Mouse (Mus musculus): ENCODE results near the gene BC107364.
"Not testable (repeated sequence)": the region's sequence is repeated elsewhere in the genome, so short reads cannot be mapped to it uniquely, and the experiment has no call there.

BC107364 gene

GRCm38 (mm10) chr3:96416595-96416994, 35.5 kb downstream of the BC107364 start:
- Histone ChIP-seq H3K4me1 (replicated peaks; ENCODE audit: low read depth, low read length) (peaks cover 68% of the 10 kb centered on the region), H3K4me3 (replicated peaks; ENCODE audit: low read length) (no peak overlapping the region), H3K36me3 (ENCODE audit: insufficient read depth, low read length) (peaks cover 8% of the 10 kb centered on the region), H3K27me3 (ENCODE audit: insufficient read depth, low read length) (no peaks in the 10 kb centered on the region), H3K9me3 (ENCODE audit: low read length) (no peaks in the 10 kb centered on the region)
- TF ChIP-seq NANOG (IDR thresholded peaks at IDR 0.05; ENCODE audit: borderline replicate concordance, low read length) (no peak), POU5F1 (IDR thresholded peaks at IDR 0.05; ENCODE audit: borderline replicate concordance, low read length) (no peak), CTCF (conservative IDR thresholded peaks at IDR 0.05; ENCODE audit: low read length) (no peak)

- H3K4me1 ChIP-seq (replicated peaks; ENCODE audit: low read depth, low read length) = peaks cover 73% of the 10 kb centered on the region
- H3K4me3 ChIP-seq (replicated peaks; ENCODE audit: low read length) = no peak overlapping the region
- TF ChIP-seq NANOG (IDR thresholded peaks at IDR 0.05; ENCODE audit: borderline replicate concordance, low read length) (no peak), CTCF (conservative IDR thresholded peaks at IDR 0.05; ENCODE audit: low read length) (no peak), POU5F1 (IDR thresholded peaks at IDR 0.05; ENCODE audit: borderline replicate concordance, low read length) (no peak)
- peaks cover 8% of the 10 kb centered on the region for H3K36me3 ChIP-seq (ENCODE audit: insufficient read depth, low read length)
- no peaks in the 10 kb centered on the region for H3K27me3 ChIP-seq (ENCODE audit: insufficient read depth, low read length)
- no peaks in the 10 kb centered on the region for H3K9me3 ChIP-seq (ENCODE audit: low read length)
Measured at GRCm38 (mm10) chr3:96416056-96416455, 36.0 kb downstream of the BC107364 start.

DNA sequence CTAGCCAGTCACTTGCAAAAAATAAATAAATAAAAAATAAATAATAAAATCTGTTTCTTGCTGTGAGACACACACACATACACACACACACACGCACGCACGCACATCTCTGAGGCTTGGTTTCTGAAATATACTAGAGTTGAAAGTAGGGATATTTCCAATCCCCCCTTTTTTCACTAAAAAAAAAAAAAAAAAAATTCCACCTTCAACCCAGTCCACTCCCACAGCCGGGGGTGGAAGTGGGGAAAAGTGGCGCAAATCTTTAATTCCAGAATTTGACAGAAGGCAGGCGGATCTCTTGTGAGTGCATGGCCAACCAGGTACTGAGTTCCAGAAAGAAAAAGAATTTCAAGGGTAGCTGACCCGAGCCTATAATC, 37.2 kb downstream of the BC107364 start:
- peak overlapping the region; percentile 89 for H3K4me3 ChIP-seq (replicated peaks; ENCODE audit: low read length)
- peaks cover 8% of the 10 kb centered on the region for H3K36me3 ChIP-seq (ENCODE audit: insufficient read depth, low read length)
- H3K27me3 ChIP-seq (ENCODE audit: insufficient read depth, low read length) = no peaks in the 10 kb centered on the region
- TF ChIP-seq NANOG (IDR thresholded peaks at IDR 0.05; ENCODE audit: borderline replicate concordance, low read length) (no peak), POU5F1 (IDR thresholded peaks at IDR 0.05; ENCODE audit: borderline replicate concordance, low read length) (no peak), CTCF (conservative IDR thresholded peaks at IDR 0.05; ENCODE audit: low read length) (no peak)
- no peaks in the 10 kb centered on the region for H3K9me3 ChIP-seq (ENCODE audit: low read length)
- H3K4me1 ChIP-seq (replicated peaks; ENCODE audit: low read depth, low read length) = peaks cover 73% of the 10 kb centered on the region

DNA sequence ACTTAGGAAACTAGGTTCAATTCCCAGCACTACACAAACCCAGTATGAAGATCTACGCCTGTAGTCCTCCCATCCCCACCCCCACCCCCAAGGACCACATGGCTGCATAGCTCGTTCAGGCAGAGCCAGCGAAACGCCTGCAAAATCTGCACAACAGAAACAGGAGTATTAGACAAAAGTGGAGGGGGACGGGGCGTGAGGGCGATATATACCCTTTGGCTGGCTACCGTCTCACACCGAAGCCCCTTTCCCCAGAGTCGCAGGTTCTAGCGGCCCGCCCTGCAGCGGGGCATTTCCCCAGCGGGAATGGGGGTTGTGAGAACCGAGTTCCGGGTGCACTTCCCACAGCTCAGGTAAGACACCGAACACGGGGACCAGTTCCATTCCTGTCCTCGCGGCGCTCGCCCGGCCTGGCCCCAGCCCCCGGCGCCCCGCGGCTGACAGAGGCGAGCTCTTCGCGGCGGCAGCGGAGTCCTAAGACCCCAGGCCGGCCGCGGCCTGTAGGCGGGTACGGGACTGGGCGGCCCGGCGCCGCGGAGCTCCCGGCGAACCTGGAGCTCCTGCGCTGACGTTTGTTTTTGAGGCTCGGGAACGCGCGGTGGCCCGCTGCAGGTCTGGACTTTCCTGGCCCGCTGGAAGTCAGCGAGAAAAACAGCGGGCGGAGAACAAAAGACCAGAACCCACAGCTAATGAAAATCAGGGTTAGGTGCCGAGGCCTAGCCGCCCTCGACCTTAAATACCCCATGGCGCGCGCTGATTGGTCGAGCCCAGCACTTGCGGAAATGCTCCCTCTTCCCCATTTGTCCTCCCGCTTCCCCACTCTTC, 37.8 kb downstream of the BC107364 start:
- H3K36me3 ChIP-seq (ENCODE audit: insufficient read depth, low read length) = peaks cover 8% of the 10 kb centered on the region
- no peak for TF ChIP-seq CTCF (conservative IDR thresholded peaks at IDR 0.05; ENCODE audit: low read length)
- TF ChIP-seq NANOG (IDR thresholded peaks at IDR 0.05; ENCODE audit: borderline replicate concordance, low read length) = no peak
- no peak for TF ChIP-seq POU5F1 (IDR thresholded peaks at IDR 0.05; ENCODE audit: borderline replicate concordance, low read length)
- 0 out of 2 replicates have a peak, but pooled peaks cover 1% of the 10 kb centered on the region for H3K27me3 ChIP-seq (ENCODE audit: insufficient read depth, low read length)
- peaks cover 73% of the 10 kb centered on the region for H3K4me1 ChIP-seq (replicated peaks; ENCODE audit: low read depth, low read length)
- H3K4me3 ChIP-seq (replicated peaks; ENCODE audit: low read length) = peak overlapping the region; percentile 89
- no peaks in the 10 kb centered on the region for H3K9me3 ChIP-seq (ENCODE audit: low read length)

DNA sequence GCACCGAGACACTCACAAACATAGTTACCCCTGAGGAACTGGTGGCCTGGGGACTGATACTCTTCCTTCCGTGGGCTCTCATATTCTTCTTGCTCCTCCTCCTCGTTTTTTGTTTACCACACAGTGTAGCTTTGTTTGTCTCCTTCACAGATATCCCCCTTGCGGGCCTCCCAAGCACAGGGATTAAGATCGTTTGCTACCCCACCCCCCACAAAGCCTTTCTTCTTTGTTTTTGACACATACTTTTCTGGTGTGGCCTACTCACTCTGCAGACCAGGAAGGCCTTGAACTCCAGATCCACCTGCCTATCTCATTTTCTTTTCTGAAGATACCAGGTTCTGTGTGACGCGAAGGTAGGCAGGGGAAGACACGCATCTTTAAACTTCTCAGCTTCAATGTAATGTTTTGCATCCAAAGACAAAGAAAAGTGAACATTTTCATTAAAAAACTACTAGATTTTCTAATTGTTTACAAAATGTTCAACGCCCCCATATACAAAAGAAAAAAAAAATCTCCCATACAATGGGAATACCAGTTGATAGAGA, 38.5 kb downstream of the BC107364 start:
- 0 out of 2 replicates have a peak, but pooled peaks cover 6% of the 10 kb centered on the region for H3K27me3 ChIP-seq (ENCODE audit: insufficient read depth, low read length)
- H3K4me3 ChIP-seq (replicated peaks; ENCODE audit: low read length) = peak overlapping the region; percentile 89
- TF ChIP-seq POU5F1 (IDR thresholded peaks at IDR 0.05; ENCODE audit: borderline replicate concordance, low read length) (no peak), NANOG (IDR thresholded peaks at IDR 0.05; ENCODE audit: borderline replicate concordance, low read length) (no peak), CTCF (conservative IDR thresholded peaks at IDR 0.05; ENCODE audit: low read length) (no peak)
- H3K9me3 ChIP-seq (ENCODE audit: low read length) = no peaks in the 10 kb centered on the region
- peaks cover 8% of the 10 kb centered on the region for H3K36me3 ChIP-seq (ENCODE audit: insufficient read depth, low read length)
- peaks cover 75% of the 10 kb centered on the region for H3K4me1 ChIP-seq (replicated peaks; ENCODE audit: low read depth, low read length)

DNA sequence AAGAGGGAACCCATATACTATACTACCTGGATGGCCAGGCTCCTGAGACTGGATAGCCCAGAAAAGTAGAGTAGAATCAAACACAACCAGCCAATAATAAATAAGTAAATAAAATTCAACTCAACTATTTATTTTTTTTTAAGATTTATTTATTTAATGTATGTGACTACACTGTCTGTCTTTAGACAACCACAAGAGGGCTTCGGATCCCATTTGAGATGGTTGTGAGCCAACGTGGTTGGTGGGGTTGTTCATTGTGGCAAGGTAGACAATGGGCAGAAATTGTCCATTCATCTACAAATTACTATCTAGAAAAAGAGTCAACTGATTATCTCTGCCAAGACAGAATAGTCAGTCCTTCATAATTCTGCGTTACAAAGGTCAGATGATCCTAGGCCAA, 40.3 kb downstream of the BC107364 start:
- Histone ChIP-seq H3K4me3 (replicated peaks; ENCODE audit: low read length) (no peak overlapping the region), H3K4me1 (replicated peaks; ENCODE audit: low read depth, low read length) (peaks cover 65% of the 10 kb centered on the region), H3K27me3 (ENCODE audit: insufficient read depth, low read length) (peaks cover 13% of the 10 kb centered on the region), H3K9me3 (ENCODE audit: low read length) (no peaks in the 10 kb centered on the region; the same call in 1 of the 2 replicates), H3K36me3 (ENCODE audit: insufficient read depth, low read length) (peaks cover 8% of the 10 kb centered on the region)
- TF ChIP-seq NANOG (IDR thresholded peaks at IDR 0.05; ENCODE audit: borderline replicate concordance, low read length) = no peak
- no peak; the same call in 1 of the 2 replicates for TF ChIP-seq CTCF (conservative IDR thresholded peaks at IDR 0.05; ENCODE audit: low read length)
- TF ChIP-seq POU5F1 (IDR thresholded peaks at IDR 0.05; ENCODE audit: borderline replicate concordance, low read length) = no peak

DNA sequence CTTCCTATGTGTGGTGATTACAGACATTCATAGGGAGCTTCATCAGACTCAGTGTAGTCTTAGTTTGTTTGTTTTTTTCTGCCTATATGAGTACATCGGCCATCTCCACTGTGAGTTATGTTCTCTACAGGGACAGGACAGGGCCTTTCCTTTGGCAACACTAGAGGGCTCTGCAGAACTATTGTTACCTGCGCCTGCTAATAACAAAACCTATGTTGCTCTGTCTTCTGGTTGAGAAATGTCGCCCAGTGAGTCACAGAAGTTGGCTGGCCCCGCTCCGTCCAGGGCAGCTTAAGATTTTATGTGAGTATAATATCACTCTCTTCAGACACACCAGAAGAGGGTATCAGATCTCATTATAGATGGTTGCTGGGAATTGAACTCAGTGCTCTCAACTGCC, 41.1 kb downstream of the BC107364 start:
- TF ChIP-seq NANOG (IDR thresholded peaks at IDR 0.05; ENCODE audit: borderline replicate concordance, low read length) = no peak
- TF ChIP-seq POU5F1 (IDR thresholded peaks at IDR 0.05; ENCODE audit: borderline replicate concordance, low read length) = no peak
- TF ChIP-seq CTCF (conservative IDR thresholded peaks at IDR 0.05; ENCODE audit: low read length) = peak; percentile 13; the same call in 1 of the 2 replicates
- H3K36me3 ChIP-seq (ENCODE audit: insufficient read depth, low read length) = peaks cover 8% of the 10 kb centered on the region
- no peak overlapping the region for H3K4me3 ChIP-seq (replicated peaks; ENCODE audit: low read length)
- no peaks in the 10 kb centered on the region; the same call in 1 of the 2 replicates for H3K9me3 ChIP-seq (ENCODE audit: low read length)
- peaks cover 17% of the 10 kb centered on the region for H3K27me3 ChIP-seq (ENCODE audit: insufficient read depth, low read length)
- H3K4me1 ChIP-seq (replicated peaks; ENCODE audit: low read depth, low read length) = peaks cover 64% of the 10 kb centered on the region

- Histone ChIP-seq H3K36me3 (ENCODE audit: insufficient read depth, low read length) (peaks cover 8% of the 10 kb centered on the region), H3K9me3 (ENCODE audit: low read length) (no peaks in the 10 kb centered on the region; the same call in 1 of the 2 replicates), H3K4me1 (replicated peaks; ENCODE audit: low read depth, low read length) (peaks cover 65% of the 10 kb centered on the region), H3K4me3 (replicated peaks; ENCODE audit: low read length) (peak overlapping the region; percentile 66), H3K27me3 (ENCODE audit: insufficient read depth, low read length) (peaks cover 20% of the 10 kb centered on the region)
- TF ChIP-seq NANOG (IDR thresholded peaks at IDR 0.05; ENCODE audit: borderline replicate concordance, low read length) (no peak), POU5F1 (IDR thresholded peaks at IDR 0.05; ENCODE audit: borderline replicate concordance, low read length) (no peak), CTCF (conservative IDR thresholded peaks at IDR 0.05; ENCODE audit: low read length) (no peak)
Measured at GRCm38 (mm10) chr3:96409701-96410246, 42.3 kb downstream of the BC107364 start.

- H3K27me3 ChIP-seq (ENCODE audit: insufficient read depth, low read length) = peaks cover 31% of the 10 kb centered on the region
- H3K4me1 ChIP-seq (replicated peaks; ENCODE audit: low read depth, low read length) = peaks cover 74% of the 10 kb centered on the region
- not testable (repeated sequence) for H3K36me3 ChIP-seq (ENCODE audit: insufficient read depth, low read length); H3K4me3 ChIP-seq (replicated peaks; ENCODE audit: low read length); H3K9me3 ChIP-seq (ENCODE audit: low read length)
Measured at GRCm38 (mm10) chr3:96408111-96408510, 44.0 kb downstream of the BC107364 start.

Data from E14TG2a.4 (cell line).